Mouse (Mus musculus): ENCODE results near the gene Hipk1. TPM values are rescaled to one million over a fixed set of nuclear protein-coding genes. Genes with fewer than 3 reads are reported as not detected.

Hipk1 gene
- polyA plus RNA-seq, 1 experiment from 2014 or later = 12.3 TPM

DNA sequence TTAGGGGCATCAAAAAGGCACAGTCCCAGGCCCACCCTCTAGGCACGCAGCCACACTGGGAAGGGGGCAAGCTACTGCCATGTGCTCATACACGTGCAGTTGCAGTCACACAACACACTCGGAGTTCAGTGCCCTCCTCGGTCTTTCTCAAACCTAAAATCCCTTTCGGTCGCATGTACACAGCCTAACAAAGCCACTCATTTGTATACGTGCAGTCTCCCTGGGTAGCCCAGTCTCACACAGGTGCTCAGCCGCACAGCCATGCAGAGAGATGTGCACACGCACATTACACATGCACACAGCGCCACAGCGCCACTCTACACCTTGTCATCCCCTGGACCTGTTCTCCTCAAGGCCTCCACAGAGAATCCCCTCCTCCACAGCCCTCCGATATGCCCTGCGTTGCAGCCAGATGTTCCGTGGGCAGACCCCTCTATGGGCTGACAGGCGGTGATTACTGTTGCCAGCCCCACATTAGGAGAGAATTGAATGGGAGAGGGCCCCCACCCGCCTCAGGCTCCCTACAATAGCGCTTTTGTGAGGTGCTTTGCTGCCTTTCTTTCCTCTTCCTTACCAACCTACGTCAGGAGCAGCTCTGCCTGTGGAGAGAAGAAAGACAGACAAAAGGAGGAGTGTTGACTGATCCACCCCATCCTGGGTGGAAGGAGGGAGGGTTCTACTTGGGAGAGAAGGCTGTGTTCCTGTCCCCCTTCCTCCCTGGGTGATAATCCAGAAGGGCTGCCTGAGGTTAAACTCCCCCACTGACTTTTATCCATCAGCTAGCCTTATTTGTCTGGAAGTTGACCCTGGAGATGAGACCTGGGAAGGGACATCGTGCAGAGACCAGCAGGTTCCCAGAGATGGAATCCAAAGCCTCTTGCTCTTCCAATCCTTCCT, 57.3 kb downstream of the Hipk1 start:
- Histone ChIP-seq H3K27ac (ENCODE audit: low read length) (peak overlapping the region; percentile 96), H3K9me3 (ENCODE audit: control insufficient read depth, low read length) (no peaks in the 10 kb centered on the region), H3K27me3 (ENCODE audit: control insufficient read depth, insufficient read depth, low read depth, low read length) (no peaks in the 10 kb centered on the region), H3K36me3 (ENCODE audit: control insufficient read depth, insufficient read depth, low read length) (no peaks in the 10 kb centered on the region), H3K4me1 (replicated peaks; ENCODE audit: control insufficient read depth, insufficient read depth, low read length) (peaks cover 46% of the 10 kb centered on the region), H3K4me3 (ENCODE audit: low read length) (peak overlapping the region; percentile 41), H3K4me2 (ENCODE audit: low read depth, low read length) (peak overlapping the region; percentile 49), H3K9ac (ENCODE audit: low read length) (peak overlapping the region; percentile 66)
- WGBS = 28% methylated on average over 19 of the region's 19 CpGs
- no peak for ATAC-seq (ENCODE audit: low read depth)

GRCm38 (mm10) chr3:103733176-103733575, 58.2 kb downstream of the Hipk1 start:
- Histone ChIP-seq H3K4me2 (ENCODE audit: low read depth, low read length) (no peak overlapping the region), H3K4me1 (replicated peaks; ENCODE audit: control insufficient read depth, insufficient read depth, low read length) (peaks cover 46% of the 10 kb centered on the region), H3K27ac (ENCODE audit: low read length) (peak overlapping the region; percentile 66), H3K27me3 (ENCODE audit: control insufficient read depth, insufficient read depth, low read depth, low read length) (no peaks in the 10 kb centered on the region), H3K4me3 (ENCODE audit: low read length) (no peak overlapping the region), H3K9me3 (ENCODE audit: control insufficient read depth, low read length) (no peaks in the 10 kb centered on the region), H3K36me3 (ENCODE audit: control insufficient read depth, insufficient read depth, low read length) (no peaks in the 10 kb centered on the region), H3K9ac (ENCODE audit: low read length) (peak overlapping the region; percentile 10; the same call in 1 of the 2 replicates)
- WGBS = 25% methylated on average over 2 of the region's 2 CpGs
- ATAC-seq (ENCODE audit: low read depth) = peak; percentile 36

DNA sequence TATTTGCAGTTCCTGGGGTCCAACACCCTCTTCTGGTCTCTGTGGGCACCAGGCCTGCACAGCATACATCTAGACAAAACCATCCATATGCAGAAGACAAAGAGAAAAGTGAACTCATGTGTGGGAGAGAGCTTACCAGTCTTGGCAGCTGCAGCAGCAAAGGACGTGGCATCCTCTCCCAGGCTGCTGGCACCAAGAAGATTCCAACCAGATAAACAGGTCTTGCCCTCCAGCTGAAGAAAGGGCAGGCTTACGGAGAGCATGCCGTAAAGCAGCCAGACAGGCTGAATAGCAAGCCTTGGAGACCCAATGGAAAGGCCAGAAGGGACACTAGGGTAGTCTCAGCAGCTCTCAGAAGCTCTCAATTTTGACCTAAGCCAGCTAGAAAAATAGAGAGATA, 59.2 kb downstream of the Hipk1 start:
- no peaks in the 10 kb centered on the region for H3K9me3 ChIP-seq (ENCODE audit: control insufficient read depth, low read length)
- H3K4me1 ChIP-seq (replicated peaks; ENCODE audit: control insufficient read depth, insufficient read depth, low read length) = peaks cover 37% of the 10 kb centered on the region
- no peak overlapping the region for H3K4me3 ChIP-seq (ENCODE audit: low read length)
- 82% methylated on average over 3 of the region's 3 CpGs for WGBS
- H3K9ac ChIP-seq (ENCODE audit: low read length) = no peak overlapping the region
- no peaks in the 10 kb centered on the region for H3K36me3 ChIP-seq (ENCODE audit: control insufficient read depth, insufficient read depth, low read length)
- no peak overlapping the region for H3K27ac ChIP-seq (ENCODE audit: low read length)
- no peak overlapping the region for H3K4me2 ChIP-seq (ENCODE audit: low read depth, low read length)
- ATAC-seq (ENCODE audit: low read depth) = no peak
- no peaks in the 10 kb centered on the region for H3K27me3 ChIP-seq (ENCODE audit: control insufficient read depth, insufficient read depth, low read depth, low read length)

DNA sequence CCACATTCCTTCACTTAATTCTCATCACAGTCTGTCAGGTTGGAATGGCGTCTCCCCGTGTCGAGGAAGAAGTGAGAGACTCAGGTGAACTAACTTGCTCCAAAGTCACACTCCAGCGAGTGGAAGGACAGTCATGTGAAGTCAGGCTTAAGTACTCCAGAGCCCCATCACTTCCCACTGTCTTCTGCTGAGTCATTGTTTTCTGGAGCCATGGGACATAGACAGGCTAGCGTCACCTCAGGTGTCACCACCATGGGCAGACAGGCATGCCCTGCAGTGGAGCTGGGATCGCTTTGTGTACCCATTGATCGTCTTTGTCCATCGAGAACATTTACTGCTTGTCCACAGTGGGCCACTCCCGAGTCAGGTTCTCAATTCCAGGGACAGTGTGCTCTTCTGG, 61.5 kb downstream of the Hipk1 start:
- Histone ChIP-seq H3K4me1 (replicated peaks; ENCODE audit: control insufficient read depth, insufficient read depth, low read length) (peaks cover 18% of the 10 kb centered on the region), H3K27ac (ENCODE audit: low read length) (no peak overlapping the region), H3K27me3 (ENCODE audit: control insufficient read depth, insufficient read depth, low read depth, low read length) (no peaks in the 10 kb centered on the region), H3K9me3 (ENCODE audit: control insufficient read depth, low read length) (no peaks in the 10 kb centered on the region), H3K36me3 (ENCODE audit: control insufficient read depth, insufficient read depth, low read length) (no peaks in the 10 kb centered on the region), H3K9ac (ENCODE audit: low read length) (no peak overlapping the region), H3K4me2 (ENCODE audit: low read depth, low read length) (no peak overlapping the region), H3K4me3 (ENCODE audit: low read length) (no peak overlapping the region)
- no peak for ATAC-seq (ENCODE audit: low read depth)
- 84% methylated on average over 9 of the region's 9 CpGs for WGBS

DNA sequence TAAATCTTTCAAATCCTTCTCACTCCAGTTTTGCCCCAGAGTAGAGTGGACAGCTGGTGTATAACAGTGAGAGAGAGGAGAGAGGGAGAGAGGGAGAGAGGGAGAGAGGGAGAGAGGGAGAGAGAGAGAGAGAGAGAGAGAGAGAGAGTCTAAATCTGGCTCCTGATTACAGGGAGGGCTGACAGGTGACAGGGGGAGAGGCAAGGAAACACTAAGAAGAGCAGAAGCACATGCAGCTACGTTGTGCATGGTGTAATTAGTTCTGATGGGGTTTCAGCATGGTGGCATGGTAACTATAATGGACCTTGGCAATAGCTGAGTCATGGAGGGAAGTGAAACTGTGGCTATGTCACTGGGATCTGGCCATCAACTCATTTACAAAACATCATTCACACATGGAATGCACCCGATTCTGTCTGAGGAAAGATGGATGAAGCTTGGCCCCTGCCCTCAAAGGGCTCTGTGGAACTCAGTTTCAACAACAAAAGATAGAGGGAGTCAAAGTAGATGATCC, 63.5 kb downstream of the Hipk1 start:
- Histone ChIP-seq H3K4me2 (ENCODE audit: low read depth, low read length) (no peak overlapping the region), H3K36me3 (ENCODE audit: control insufficient read depth, insufficient read depth, low read length) (no peaks in the 10 kb centered on the region), H3K27ac (ENCODE audit: low read length) (no peak overlapping the region), H3K9me3 (ENCODE audit: control insufficient read depth, low read length) (no peaks in the 10 kb centered on the region), H3K4me3 (ENCODE audit: low read length) (no peak overlapping the region), H3K27me3 (ENCODE audit: control insufficient read depth, insufficient read depth, low read depth, low read length) (no peaks in the 10 kb centered on the region), H3K4me1 (replicated peaks; ENCODE audit: control insufficient read depth, insufficient read depth, low read length) (no peaks in the 10 kb centered on the region; the same call in 1 of the 2 replicates), H3K9ac (ENCODE audit: low read length) (no peak overlapping the region)
- 14% methylated on average over 2 of the region's 2 CpGs for WGBS
- no peak for ATAC-seq (ENCODE audit: low read depth)

GRCm38 (mm10) chr3:103726642-103727041, 64.7 kb downstream of the Hipk1 start:
- ATAC-seq (ENCODE audit: low read depth) = no peak
- Histone ChIP-seq H3K9ac (ENCODE audit: low read length) (no peak overlapping the region), H3K4me1 (replicated peaks; ENCODE audit: control insufficient read depth, insufficient read depth, low read length) (no peaks in the 10 kb centered on the region), H3K9me3 (ENCODE audit: control insufficient read depth, low read length) (no peaks in the 10 kb centered on the region), H3K36me3 (ENCODE audit: control insufficient read depth, insufficient read depth, low read length) (no peaks in the 10 kb centered on the region), H3K4me3 (ENCODE audit: low read length) (no peak overlapping the region), H3K27ac (ENCODE audit: low read length) (no peak overlapping the region), H3K4me2 (ENCODE audit: low read depth, low read length) (no peak overlapping the region), H3K27me3 (ENCODE audit: control insufficient read depth, insufficient read depth, low read depth, low read length) (no peaks in the 10 kb centered on the region)
- WGBS = 58% methylated on average over 3 of the region's 3 CpGs

DNA sequence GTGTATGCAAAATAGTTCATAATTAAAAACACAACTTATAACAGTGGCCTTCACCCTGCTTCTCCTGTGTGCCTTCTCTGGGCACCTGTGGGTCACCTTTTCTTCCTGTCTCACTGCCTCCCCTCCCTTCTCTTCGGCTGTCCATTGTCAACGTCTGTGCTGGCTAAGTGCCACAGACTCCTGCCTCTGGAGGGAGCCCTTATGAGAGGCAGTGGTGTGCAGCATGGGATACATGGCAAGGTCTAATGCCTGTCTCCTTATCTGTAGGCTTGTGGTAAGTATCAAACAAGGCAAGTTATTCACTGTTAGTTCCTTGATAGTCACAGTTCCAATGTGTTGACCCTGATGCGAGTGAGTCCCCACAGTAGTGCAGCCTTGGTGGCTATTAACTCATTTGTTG, 67.2 kb downstream of the Hipk1 start:
- WGBS = 30% methylated on average over 3 of the region's 3 CpGs

GRCm38 (mm10) chr3:103718728-103719127, 72.6 kb downstream of the Hipk1 start:
- no peak overlapping the region for H3K27ac ChIP-seq (ENCODE audit: low read length)

More for the DNA sequence above, 67.2 kb downstream of the Hipk1 start:
- peaks cover 4% of the 10 kb centered on the region; the same call in 1 of the 2 replicates for H3K4me1 ChIP-seq (replicated peaks; ENCODE audit: control insufficient read depth, insufficient read depth, low read length)
- no peak overlapping the region for H3K9ac ChIP-seq (ENCODE audit: low read length)
- H3K27ac ChIP-seq (ENCODE audit: low read length) = no peak overlapping the region
- no peak overlapping the region for H3K4me3 ChIP-seq (ENCODE audit: low read length)
- no peaks in the 10 kb centered on the region for H3K36me3 ChIP-seq (ENCODE audit: control insufficient read depth, insufficient read depth, low read length)
- no peak for ATAC-seq (ENCODE audit: low read depth)
- H3K27me3 ChIP-seq (ENCODE audit: control insufficient read depth, insufficient read depth, low read depth, low read length) = no peaks in the 10 kb centered on the region
- no peaks in the 10 kb centered on the region for H3K9me3 ChIP-seq (ENCODE audit: control insufficient read depth, low read length)
- no peak overlapping the region for H3K4me2 ChIP-seq (ENCODE audit: low read depth, low read length)

DNA sequence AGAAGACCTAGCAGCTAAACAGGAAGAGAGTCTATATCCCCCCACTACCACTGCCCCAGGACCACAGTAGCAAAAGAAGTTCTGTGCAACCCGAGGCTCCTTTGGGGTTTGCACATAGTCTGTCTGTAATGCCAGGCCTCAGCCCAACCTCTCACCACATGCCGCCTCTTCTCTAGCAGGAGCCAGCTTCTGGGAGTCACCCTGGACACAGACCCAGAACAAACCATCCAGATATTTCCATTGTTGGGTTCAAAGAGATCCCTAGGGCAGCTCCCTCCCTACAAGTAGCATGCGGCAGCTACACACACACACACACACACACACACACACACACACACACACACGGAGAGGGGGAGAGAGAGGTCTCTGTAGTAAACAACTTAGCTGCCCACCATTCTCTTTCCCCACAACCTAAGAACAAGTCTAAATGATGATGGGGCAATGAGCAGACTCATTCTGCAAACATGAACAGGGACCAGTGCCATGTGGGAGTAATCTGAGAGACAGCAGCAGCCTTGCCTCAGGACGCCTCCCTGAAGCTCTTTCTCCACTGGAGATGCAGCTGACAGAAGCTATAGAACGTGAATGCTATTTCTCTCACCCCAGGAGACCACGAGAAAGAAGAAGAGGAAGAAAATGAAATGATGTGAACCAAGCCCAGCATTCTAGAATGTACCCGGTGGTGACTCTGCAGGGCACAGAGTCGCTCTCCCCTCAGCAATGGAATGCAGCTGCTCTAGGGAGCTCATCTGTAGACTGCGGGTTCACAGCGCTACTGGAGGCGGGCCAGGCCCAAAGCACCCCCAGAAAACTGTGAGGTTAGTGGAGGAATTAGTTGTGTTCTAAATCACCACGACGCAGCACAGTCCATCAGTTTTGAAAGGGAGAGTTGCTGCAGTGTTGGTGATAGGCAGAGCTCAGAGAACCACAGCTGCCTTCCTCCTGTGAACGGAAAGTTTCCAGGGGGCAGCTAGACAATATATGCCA, 74.3 kb downstream of the Hipk1 start:
- WGBS = 42% methylated on average over 15 of the region's 15 CpGs
- H3K4me2 ChIP-seq (ENCODE audit: low read depth, low read length) = no peak overlapping the region
- peak overlapping the region; percentile 85 for H3K27ac ChIP-seq (ENCODE audit: low read length)

More at GRCm38 (mm10) chr3:103718728-103719127, 72.6 kb downstream of the Hipk1 start:
- Histone ChIP-seq H3K9ac (ENCODE audit: low read length) (no peak overlapping the region), H3K4me2 (ENCODE audit: low read depth, low read length) (no peak overlapping the region), H3K36me3 (ENCODE audit: control insufficient read depth, insufficient read depth, low read length) (no peaks in the 10 kb centered on the region), H3K9me3 (ENCODE audit: control insufficient read depth, low read length) (no peaks in the 10 kb centered on the region), H3K27me3 (ENCODE audit: control insufficient read depth, insufficient read depth, low read depth, low read length) (no peaks in the 10 kb centered on the region), H3K4me1 (replicated peaks; ENCODE audit: control insufficient read depth, insufficient read depth, low read length) (peaks cover 15% of the 10 kb centered on the region), H3K4me3 (ENCODE audit: low read length) (no peak overlapping the region)
- 69% methylated on average over 4 of the region's 4 CpGs for WGBS
- ATAC-seq (ENCODE audit: low read depth) = no peak

More for the DNA sequence above, 74.3 kb downstream of the Hipk1 start:
- H3K4me3 ChIP-seq (ENCODE audit: low read length) = no peak overlapping the region
- H3K36me3 ChIP-seq (ENCODE audit: control insufficient read depth, insufficient read depth, low read length) = no peaks in the 10 kb centered on the region
- ATAC-seq (ENCODE audit: low read depth) = peak; percentile 49
- no peaks in the 10 kb centered on the region for H3K9me3 ChIP-seq (ENCODE audit: control insufficient read depth, low read length)
- peaks cover 15% of the 10 kb centered on the region for H3K4me1 ChIP-seq (replicated peaks; ENCODE audit: control insufficient read depth, insufficient read depth, low read length)
- H3K27me3 ChIP-seq (ENCODE audit: control insufficient read depth, insufficient read depth, low read depth, low read length) = no peaks in the 10 kb centered on the region
- no peak overlapping the region for H3K9ac ChIP-seq (ENCODE audit: low read length)

Measured in lung, embryonic 16.5 days (tissue).